Mouse (Mus musculus): ENCODE measurements around the gene Slc39a10.

Gene Slc39a10

DNA sequence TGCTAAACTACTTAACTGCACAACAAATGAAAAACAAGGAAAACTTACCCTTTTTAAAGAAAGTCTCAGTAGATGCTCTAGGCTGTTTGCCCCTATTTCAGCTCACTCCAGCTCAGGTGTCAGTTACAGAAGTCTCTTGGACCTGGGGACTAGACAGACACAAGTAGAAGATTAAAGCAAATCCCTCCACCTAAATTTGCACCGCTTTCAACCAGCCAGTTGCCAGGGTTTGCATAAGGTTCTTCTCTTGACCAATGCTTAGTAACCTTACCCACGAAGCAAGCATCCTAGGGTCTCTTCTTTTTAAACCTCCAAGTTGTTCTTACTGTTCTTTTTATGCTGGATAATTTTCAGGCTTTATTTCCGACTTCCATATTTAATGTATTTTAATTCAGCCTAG lies at the start of gene Slc39a10:
TSS of gene Slc39a10 (minus strand) at position 101 of the 400 bp plus-strand sequence.
- no peak for DNase-seq (ENCODE audit: low spot score in 2 of 2)

DNA sequence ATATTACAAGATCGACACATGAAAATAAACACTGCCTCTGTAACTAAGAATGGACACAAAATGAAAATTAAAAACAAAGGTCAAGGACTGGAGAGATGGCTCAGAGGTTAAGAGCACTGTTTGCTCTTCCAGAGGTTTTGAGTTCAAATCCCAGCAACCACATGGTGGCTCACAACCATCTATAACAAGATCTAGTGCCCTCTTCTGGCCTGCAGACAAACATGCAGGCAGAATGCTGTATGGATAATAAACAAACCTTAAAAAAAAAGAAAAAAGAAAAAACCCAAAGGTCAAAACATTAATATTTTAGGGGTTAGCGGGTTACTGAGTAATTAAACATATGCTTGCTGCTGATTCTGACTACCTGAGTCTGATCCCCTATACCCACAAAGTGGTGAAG lies 46.6 kb upstream of the Slc39a10 start:
- DNase-seq (ENCODE audit: low spot score in 2 of 2) = no peak

DNA sequence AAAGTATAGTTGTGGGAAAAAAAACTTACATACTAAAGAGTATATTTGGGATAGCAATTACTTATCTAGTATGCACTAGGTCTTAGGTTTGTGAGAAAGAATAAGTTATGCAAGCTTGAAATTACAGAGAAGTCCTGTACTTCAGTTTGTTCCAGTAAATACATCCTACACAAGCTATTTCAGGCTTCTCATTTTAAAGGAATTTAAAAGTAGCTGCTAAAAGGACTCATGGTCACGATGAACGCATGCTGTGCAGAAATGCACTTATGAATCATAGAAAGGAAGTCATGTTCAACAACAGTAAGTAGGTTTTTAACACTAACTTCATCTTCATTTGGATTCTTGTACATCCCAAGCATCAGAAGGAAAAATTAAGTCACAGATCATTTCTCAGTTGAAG lies 45.0 kb upstream of the Slc39a10 start:
- DNase-seq (ENCODE audit: low spot score in 2 of 2) = no peak

DNA sequence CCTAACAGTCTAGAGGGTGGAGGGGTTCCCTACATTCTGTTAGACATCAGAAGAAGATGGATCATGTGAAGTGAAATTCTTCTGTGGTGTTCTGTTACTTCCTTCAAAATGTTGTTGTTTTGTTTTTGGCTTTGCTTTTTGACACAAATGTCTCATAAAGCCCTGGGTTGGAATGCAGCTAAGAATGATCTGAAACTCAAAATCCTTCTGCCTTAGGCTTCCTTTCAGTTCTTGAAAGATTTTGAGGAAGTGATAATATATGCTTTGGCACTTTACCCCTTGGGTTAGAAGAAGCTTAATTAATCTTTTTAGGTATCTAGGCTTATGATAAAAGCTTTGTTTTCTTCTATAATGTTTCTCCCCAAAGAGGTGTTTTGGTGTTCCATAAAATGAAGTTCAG lies 34.5 kb upstream of the Slc39a10 start:
- no peak for DNase-seq (ENCODE audit: low spot score in 2 of 2)

DNA sequence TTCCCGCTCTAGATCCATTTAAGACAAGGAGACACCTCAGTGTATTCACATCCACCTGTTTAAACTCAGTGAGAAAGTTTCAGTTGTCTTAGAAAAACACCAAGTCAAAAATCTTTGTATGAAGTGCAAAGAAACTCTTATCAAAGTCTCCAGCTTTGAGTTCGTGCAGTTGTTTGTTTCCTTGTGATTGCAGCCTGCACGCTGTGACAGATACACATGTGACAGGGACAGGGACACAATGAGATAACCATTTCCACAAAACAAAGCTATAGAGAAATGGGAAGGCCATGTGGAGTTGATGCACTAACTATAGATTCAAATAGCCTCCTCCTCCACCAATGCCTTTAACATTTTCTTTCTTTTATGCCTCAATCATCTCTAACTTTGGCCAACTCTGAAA lies 33.6 kb upstream of the Slc39a10 start:
- DNase-seq (ENCODE audit: low spot score in 2 of 2) = no peak

DNA sequence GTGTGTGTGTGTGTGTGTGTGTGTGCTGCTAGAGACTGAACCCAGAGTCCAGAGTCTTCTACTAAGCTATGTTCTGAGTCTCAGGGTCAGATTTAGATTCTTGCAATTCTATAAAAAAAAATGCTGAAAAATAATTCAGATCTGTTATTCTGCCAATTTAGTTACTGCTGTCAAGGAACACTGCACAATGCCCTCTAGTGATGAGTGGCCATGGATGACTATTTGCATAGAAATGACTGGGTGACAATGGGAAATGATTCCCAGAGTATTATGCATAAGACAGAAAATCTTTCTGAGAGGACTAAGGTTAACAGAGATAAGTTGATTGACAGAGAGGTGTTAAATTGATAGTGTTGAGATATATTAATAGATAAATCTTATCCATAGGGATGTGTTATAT lies 32.3 kb upstream of the Slc39a10 start:
- DNase-seq (ENCODE audit: low spot score in 2 of 2) = no peak

DNA sequence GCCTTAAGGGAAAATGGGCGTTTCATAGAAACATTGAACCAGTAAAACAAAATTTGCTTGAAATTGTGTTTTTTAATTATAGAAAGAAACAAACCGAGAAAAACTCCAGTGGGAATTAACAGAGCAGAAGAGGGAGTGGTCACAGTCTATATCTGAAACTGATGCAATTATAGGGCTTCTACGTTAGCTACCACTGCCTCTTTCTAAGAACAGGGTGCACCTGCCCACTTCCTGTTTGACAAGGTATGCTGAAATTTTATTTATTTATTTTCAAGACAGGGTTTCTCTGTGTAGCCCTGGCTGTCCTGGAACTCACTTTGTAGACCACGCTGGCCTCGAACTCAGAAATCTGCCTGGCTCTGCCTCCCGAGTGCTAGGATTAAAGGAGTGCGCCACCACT lies 30.3 kb upstream of the Slc39a10 start:
- no peak for DNase-seq (ENCODE audit: low spot score in 2 of 2)

DNA sequence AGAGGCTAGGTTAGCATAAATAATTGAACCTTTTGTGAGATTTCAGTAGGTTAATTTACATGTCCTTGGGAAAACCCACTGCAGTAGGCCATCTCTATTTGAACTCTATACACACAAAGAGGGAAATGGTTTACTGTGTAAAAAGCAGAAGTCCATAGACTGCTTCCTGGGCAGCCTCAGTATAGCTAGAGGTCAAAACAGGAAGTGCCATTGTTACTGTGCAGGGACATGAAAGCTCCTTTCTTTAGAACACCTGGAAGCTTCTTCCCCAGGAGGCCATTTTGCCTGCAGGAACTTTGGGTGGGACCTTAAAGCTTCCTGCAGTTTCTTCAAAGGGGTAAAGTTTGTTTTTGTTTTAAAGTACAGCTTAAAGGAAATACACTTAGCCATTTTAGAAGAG lies 29.0 kb upstream of the Slc39a10 start:
- DNase-seq (ENCODE audit: low spot score in 2 of 2) = no peak

DNA sequence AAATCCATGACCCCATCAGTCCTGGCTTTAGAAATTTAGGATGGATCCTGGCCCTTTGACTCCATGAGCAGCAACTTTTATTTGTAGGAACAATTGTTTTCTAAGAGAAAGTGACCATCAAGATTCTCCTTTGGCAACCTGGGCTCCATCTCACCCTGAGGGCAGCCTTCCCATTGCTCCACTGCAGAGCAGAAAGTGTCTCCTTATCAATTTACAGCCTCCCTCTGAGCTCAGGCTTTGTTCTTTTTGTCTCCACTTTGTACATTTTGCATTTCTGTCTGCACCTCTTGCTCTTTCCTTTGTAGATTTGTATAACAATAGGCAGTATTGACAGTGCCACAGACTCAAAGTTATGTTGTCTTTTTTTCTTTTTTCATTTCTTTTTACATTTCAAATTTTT lies 23.6 kb upstream of the Slc39a10 start:
- DNase-seq (ENCODE audit: low spot score in 2 of 2) = no peak

DNA sequence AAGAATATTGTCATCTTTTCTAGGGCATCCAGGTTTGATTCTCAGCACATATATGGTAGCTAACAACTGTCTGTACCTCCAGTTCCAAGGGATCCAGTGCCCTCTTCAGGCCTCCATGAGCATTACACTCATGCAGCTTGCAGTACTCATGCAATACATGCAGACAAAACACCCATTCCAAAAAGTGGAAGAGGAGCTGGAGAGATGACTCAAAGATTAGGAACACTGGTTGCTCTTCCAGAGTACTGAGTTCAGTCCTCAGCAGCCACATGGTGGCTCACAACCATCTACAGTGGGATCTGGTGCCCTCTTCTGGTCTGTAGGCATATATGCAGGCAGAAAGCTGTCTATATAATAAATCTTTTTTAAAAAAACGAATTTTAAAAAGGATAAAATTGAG lies 21.7 kb upstream of the Slc39a10 start:
- no peak for DNase-seq (ENCODE audit: low spot score in 2 of 2)

DNA sequence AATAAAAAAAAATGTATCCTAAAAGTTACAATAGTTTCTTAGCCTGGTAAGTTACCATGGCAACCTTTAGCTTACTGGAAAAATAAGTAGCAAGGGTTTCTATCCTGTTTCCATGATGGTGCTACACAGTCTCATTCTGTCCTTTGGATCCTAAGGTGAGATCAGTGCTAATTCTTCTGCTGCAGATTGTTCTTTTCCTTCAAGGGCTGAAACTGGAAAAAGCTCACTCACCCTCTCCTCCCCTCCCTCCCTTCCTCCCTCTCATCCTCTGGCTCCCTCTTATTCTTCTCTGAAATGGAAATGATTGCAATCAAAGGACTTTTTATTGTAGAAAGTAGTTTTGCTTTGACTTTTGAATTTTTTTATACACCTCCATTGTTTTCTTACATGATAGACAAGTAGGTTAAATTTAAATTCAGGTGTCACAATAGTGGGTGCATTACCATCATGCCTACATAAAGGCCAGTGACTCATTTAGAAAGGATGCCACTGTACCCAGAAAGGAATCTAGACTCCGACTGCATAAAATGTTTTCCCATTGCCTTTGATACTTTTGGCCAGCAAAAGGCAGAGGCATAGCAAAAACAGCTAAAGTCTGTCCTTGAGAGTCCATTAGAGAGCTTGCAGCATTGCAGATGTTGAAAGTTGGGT lies 20.0 kb upstream of the Slc39a10 start:
- no peak for DNase-seq (ENCODE audit: low spot score in 2 of 2)

DNA sequence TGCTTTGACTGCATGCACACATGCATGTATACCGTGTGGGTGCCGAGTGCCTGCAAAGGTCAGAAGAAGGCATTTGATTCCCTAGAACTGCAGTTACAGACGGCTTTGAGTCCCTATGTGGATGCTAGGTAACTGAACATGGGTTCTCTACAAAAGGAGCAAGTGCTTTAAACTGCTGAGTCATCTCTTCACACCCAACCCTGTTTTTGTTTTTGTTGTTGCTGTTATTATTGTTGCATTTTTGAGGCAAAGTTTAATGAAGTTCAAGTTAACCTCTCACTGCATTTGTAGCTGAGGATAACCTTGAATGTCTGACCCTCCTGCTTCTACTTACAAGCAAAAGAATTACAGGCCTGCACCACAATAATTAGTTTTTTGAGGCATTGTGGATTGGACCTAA lies 17.5 kb upstream of the Slc39a10 start:
- no peak for DNase-seq (ENCODE audit: low spot score in 2 of 2)

DNA sequence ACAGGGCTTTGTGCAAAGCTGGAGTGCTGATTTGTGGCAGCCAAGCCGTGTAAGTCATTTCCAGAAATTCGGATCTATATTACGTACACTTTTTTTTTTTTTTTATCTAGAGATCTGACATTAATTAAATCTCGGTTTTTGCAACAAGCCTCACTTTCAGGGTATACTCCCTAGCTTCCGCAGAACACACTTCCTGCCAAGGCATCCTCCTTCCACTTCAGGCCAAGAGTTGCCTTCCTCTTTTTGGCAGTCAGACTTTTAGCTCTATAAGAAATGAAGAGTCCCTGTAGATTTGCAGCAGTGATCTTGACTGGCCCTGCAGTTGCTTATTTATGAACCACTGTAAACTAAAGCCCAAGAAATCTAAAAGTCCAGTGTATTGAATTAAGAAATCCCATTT lies 13.1 kb upstream of the Slc39a10 start:
- DNase-seq (ENCODE audit: low spot score in 2 of 2) = no peak

DNA sequence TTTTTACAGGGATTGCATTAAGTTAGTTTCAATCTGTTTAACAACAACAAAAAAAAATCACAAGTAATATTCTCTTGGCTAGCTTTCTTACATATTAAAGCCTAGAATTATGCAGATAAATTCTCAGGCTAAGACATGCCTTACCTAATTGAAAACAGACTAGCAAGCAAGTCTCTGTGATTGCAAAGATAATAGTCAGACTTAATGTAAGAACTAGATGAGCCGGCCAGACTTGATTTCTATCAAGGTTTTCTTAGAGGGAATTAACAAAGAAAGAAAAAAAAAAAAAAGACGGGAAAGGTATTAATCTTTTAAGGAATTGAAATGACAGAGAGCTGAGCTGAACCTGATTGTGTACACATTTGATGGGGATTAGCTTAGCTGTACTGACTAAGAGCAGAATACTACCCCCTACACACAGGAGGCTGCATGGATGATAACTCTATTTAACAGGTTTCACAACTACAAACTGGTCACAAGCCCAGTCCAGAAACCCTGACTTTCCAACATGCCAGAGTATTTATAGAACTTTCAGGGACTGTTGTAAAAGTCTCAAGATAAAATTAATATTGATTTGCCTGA lies 9.5 kb upstream of the Slc39a10 start:
- no peak for DNase-seq (ENCODE audit: low spot score in 2 of 2)

DNA sequence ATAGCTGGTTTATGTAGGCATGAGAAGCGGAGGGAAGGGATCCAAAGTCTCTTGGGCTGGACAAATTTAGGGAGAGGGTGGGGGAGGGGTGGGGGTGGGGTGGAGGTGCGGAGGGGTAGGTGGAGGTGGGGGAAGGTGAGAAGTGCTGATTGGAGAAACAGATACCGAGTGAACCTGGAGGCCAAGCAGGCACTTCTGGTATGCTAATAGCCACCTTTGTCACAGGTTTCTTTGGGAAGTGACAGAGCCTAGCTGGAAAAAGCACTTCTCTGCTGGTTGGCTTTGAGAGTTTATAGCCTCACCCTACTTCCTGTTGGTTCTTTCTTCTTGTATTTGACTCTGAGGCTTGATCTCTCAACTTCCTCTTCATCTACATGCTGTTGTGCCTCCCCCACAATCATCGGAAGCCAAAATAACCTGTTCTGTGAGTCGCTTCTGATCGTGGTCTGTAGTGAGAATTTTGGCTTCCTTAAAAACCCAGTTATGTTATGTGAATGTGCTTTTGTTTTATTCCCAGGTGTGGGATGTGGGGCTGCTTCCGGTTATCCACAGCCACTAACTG lies 1.7 kb upstream of the Slc39a10 start:
- DNase-seq (ENCODE audit: low spot score in 2 of 2) = no peak

DNA sequence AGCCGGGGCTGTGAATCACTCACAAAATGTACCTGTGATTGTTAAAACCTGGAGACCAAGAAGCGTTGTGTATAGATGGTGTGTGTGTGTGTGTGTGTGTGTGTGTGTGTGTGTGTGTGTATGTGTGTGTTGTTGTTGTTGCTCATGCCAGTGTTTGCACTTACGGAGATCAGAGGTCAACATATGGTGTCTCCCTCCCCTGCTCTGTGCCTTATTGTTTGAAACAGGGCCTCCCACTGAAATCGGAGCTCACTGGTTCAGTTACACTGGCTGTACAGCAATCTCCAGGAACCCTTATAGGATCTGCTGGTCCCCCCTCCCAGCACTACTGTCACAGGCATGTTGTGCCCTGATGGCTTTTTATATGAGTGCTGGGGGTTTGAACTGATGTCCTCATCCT lies 3.9 kb downstream of the Slc39a10 start:
- no peak for DNase-seq (ENCODE audit: low spot score in 2 of 2)

DNA sequence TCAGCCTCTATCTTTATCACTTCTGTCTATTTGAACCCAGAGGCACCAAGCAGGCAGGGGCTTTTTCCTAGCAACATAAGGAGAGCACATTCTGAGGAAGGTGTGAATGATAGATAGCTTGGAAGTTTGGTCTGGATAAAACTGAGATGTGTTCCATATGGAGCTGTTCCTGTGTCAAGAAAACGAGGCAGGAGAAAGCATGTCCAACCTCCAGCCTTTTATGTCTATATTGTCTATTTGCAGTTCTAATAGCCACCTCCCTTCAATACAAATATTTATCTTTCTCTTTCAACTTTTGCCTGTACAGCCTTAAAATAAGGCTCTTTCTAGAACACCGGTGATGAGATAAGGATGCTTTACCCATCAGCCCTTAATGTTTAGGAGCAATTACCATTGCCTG lies 4.3 kb downstream of the Slc39a10 start:
- DNase-seq (ENCODE audit: low spot score in 2 of 2) = no peak

DNA sequence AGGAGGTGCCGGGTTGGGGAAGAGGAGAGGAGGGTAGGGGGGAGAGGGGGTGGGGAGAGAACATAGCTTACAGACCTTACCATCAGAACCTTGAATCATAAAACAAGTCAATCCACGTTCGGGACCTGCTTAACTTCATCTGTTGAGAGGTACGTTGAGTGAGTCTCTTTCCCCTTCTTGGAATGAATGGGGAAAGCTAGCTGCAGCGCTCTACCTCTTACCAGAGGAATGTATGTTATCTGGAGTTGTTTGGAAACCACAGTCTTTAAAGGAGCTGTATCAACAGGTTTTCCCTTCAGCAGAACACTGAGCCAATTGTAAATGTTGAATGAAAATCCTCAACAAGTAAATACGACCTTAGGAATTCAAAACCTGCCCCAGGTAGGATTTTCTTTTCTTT lies 4.7 kb downstream of the Slc39a10 start:
- DNase-seq (ENCODE audit: low spot score in 2 of 2) = no peak

DNA sequence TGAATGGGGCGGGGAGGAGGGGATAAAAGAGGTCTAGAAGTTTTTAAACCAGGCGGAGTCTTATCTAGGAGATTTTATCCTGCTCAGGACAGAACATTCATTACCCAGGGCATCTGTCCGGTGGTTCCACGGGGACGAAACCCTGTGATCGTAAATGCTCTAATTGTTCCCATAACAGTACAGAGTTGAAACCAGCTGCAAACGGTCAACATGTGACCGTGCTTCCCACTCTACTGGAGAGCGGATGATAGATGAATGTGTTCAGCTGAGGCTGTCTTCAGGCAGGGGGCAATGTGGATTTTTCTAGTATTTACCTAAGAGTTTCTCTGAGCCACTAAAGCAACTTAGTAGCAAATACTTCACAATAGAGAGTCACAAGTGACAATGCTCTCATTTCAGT lies 6.6 kb downstream of the Slc39a10 start:
- no peak for DNase-seq (ENCODE audit: low spot score in 2 of 2)

DNA sequence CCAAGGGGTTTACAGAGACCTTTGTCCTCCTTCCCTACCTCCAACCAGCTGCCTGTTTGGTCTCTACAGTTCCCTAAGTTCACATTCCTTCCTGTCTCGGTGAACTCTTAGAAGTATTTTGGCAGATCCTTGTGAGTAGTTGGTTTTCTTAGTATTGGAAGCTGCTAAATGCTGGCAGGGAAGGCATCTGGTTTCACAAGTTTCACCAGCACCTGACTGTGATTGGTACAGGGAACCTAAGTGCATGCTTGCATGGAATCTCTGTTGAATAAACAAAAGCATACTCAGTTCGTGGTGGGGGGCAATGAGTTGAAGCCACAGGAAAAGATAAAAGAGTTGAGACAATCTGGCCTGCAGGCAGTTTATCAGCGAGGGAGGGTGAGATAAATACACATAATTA lies 7.4 kb downstream of the Slc39a10 start:
- DNase-seq (ENCODE audit: low spot score in 2 of 2) = no peak

DNA sequence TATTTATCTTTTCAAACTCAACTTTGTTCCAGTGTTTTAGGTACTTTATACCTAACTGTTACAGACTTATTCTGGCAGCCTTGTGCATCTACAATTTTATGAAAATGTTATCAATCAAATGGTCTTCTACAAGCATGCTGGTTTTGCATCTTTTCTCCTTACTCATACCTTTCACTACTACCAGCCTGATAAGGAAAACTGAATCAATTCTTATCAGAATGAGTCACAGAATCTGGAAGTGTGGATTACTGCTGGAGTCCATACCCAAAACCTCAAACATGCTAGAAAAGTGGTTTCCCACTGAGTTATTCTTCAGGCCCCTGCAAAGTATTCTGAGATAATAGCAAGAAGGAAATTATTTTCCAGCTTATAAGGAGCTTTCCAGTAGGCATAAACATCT lies 12.7 kb downstream of the Slc39a10 start:
- no peak for DNase-seq (ENCODE audit: low spot score in 2 of 2)

DNA sequence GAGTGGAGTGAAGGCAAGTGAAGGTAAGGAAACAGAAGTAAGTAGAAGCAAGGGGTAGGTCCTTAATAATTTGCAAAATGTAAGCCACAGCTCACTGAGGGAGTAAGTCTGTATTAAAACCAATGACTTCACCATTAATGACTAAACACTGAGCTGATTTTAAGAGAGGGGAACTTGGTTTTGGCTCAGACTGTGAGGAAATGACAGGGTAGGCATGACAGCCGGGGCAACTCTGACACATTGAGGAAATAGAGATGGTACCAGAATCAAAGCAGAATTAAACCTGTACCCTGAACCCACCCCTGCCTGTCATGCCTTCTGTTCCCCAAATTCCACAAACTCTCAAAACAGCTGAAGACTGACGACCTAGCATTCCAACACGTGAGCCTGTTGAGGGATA lies 18.9 kb downstream of the Slc39a10 start:
- DNase-seq (ENCODE audit: low spot score in 2 of 2) = no peak

DNA sequence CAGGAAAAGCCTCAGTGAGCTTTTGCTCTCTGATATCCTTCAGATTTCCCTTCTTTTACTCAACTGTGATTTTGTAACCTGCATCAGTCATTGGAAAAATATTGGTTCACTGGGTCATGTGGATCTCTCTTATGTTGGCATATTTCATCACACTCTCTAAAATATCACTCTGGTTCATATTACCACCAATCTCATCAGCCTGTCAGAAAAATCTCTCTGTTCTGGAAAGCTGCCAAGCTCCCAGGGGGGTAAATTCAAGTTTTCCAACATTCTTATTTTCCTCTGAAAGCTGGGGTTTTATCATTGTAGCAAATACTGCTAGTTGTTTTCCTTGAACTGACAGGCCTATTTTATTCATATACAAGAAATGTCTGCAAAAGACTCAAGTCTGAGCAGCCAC lies 22.9 kb downstream of the Slc39a10 start:
- no peak for DNase-seq (ENCODE audit: low spot score in 2 of 2)

All from urinary bladder, postnatal 4 days (tissue).